Mouse (Mus musculus) stomach, embryonic 14.5 days (tissue): ENCODE measurements at regions not wholly inside any gene's neighbourhood (a gene's known extent, or its start where the extent isn't known, plus 50 kb on each side); places are given as distances from the start of the nearest gene placed in this dataset.
"Not testable (repeated sequence)": the region's sequence is repeated elsewhere in the genome, so short reads cannot be mapped to it uniquely, and the experiment has no call there.

Experiments used
- ATAC-seq: fragments of 200-750 bp; cut with Nextera tagmentation; 2 replicates; pipeline ENCODE4 v1.8.0; 2017; ENCODE audit warnings: low read depth, moderate TSS enrichment; ENCODE audit not compliant: insufficient number of reproducible peaks, insufficient read depth, low FRiP score
- H3K27ac ChIP-seq: fragments of 300-500 bp; sonication (generic); 2 replicates; pipeline ENCODE4 v1.5.1; 2014; ENCODE audit warnings: mild to moderate bottlenecking, low read length, moderate library complexity, mixed read lengths
- H3K27me3 ChIP-seq: fragments of 300-500 bp; sonication (generic); 2 replicates; pipeline ENCODE4 v1.6.1; 2014; ENCODE audit warnings: low read length, control low read depth, mixed read lengths; ENCODE audit not compliant: control insufficient read depth, insufficient read depth
- H3K36me3 ChIP-seq: fragments of 300-500 bp; sonication (generic); 2 replicates; pipeline ENCODE4 v1.6.1; 2014; ENCODE audit warnings: mild to moderate bottlenecking, control low read depth, low read length, moderate library complexity, mixed read lengths; ENCODE audit not compliant: control insufficient read depth, insufficient read depth
- H3K4me1 ChIP-seq: fragments of 300-500 bp; sonication (generic); 2 replicates; pipeline ENCODE4 v1.6.1; 2014; ENCODE audit warnings: low read length, control low read depth, mixed read lengths; ENCODE audit not compliant: control insufficient read depth, insufficient read depth
- H3K4me2 ChIP-seq: fragments of 300-500 bp; sonication (generic); replicated peaks from 2 replicates; pipeline ENCODE4 v1.6.1; 2014; ENCODE audit warnings: low read depth, low read length, control low read depth
- H3K4me3 ChIP-seq: fragments of 300-500 bp; sonication (generic); 2 replicates; pipeline ENCODE4 v1.5.1; 2014; ENCODE audit warnings: low read depth, low read length, control low read depth
- H3K9ac ChIP-seq: fragments of 300-500 bp; sonication (generic); replicated peaks from 2 replicates; pipeline ENCODE4 v1.6.1; 2014; ENCODE audit warnings: low read depth, mild to moderate bottlenecking, control low read depth, low read length, moderate library complexity, mixed read lengths
- H3K9me3 ChIP-seq: fragments of 300-500 bp; sonication (generic); 2 replicates; pipeline ENCODE4 v1.6.1; 2016; ENCODE audit warnings: low read depth, low read length, control low read depth; ENCODE audit not compliant: control insufficient read depth
- WGBS: fragments of 180-500 bp; shearing (Covaris S2); extraction: QIAGEN DNeasy Blood & Tissue Kit; methylation state at CpG from one replicate; pipeline ENCODE4 v1.1.7; 2014; 5-methylcytosine and 5-hydroxymethylcytosine counted together

DNA sequence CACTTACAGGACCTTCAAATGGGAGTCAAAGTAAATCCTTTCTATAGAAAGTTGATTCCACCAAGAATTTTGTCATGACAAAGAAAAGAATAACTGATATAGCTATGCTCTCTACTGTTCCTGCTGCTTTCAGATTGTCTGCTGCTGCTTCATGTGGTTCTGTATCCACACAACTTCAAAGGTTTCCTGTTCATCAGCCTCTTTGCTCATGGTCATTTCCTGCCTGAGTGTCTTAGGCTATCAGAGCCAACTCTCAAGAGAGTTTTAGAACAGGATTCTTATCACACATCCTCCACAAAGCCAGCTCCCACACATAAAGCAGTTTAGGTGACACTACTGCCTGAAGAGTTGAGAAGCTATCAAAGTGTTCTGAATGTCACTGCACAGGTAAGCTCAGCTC lies 296.7 kb downstream of the Nek10 start:
- Histone ChIP-seq H3K4me3 (no peak overlapping the region), H3K4me1 (no peaks in the 10 kb centered on the region), H3K36me3 (no peaks in the 10 kb centered on the region), H3K27me3 (no peaks in the 10 kb centered on the region), H3K9ac (no peak overlapping the region), H3K27ac (no peak overlapping the region), H3K9me3 (no peaks in the 10 kb centered on the region), H3K4me2 (no peak overlapping the region)
- ATAC-seq, result no peak

- ATAC-seq, result no peak
- Histone ChIP-seq H3K27me3 (no peaks in the 10 kb centered on the region), H3K27ac (no peak overlapping the region), H3K4me3 (no peak overlapping the region), H3K4me1 (no peaks in the 10 kb centered on the region), H3K9me3 (no peaks in the 10 kb centered on the region), H3K9ac (no peak overlapping the region), H3K36me3 (no peaks in the 10 kb centered on the region), H3K4me2 (no peak overlapping the region)
- WGBS, result 77% methylated on average over 2 of the region's 2 CpGs
Observed at GRCm38 (mm10) chr14:15107795-15108321, 304.6 kb downstream of the Nek10 start.

GRCm38 (mm10) chr14:15119745-15120144 lies 316.5 kb downstream of the Nek10 start:
- ATAC-seq, result no peak
- Histone ChIP-seq H3K27ac (no peak overlapping the region), H3K9ac (no peak overlapping the region), H3K9me3 (no peaks in the 10 kb centered on the region), H3K27me3 (no peaks in the 10 kb centered on the region), H3K4me2 (no peak overlapping the region), H3K4me1 (no peaks in the 10 kb centered on the region), H3K36me3 (no peaks in the 10 kb centered on the region), H3K4me3 (no peak overlapping the region)
- 53% methylated on average over 2 of the region's 2 CpGs for WGBS

DNA sequence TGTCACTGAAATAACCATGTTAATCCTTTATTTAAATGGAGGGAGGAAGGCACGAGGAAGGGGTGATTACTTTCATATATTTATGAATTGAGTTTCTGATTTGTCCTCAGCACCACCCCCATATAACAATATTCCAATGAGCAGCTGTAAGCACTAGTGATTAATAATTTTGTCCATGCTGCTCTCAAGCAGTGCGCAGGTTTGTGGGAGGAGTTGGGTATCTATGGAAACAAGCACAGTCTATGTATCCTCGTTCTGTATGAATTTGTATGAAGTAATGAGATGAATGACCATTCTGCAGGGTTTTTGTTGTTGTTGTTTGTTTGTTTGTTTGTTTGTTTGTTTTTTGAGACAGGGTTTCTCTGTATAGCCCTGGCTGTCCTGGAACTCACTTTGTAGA lies 310.6 kb downstream of the Lrrc3b start:
- Histone ChIP-seq H3K27ac (no peak overlapping the region), H3K4me3 (no peak overlapping the region), H3K4me2 (no peak overlapping the region), H3K36me3 (no peaks in the 10 kb centered on the region), H3K27me3 (no peaks in the 10 kb centered on the region), H3K9ac (no peak overlapping the region), H3K4me1 (no peaks in the 10 kb centered on the region), H3K9me3 (no peaks in the 10 kb centered on the region)
- 76% methylated on average over 3 of the region's 3 CpGs for whole genome bisulfite sequencing
- no peak for ATAC-seq

DNA sequence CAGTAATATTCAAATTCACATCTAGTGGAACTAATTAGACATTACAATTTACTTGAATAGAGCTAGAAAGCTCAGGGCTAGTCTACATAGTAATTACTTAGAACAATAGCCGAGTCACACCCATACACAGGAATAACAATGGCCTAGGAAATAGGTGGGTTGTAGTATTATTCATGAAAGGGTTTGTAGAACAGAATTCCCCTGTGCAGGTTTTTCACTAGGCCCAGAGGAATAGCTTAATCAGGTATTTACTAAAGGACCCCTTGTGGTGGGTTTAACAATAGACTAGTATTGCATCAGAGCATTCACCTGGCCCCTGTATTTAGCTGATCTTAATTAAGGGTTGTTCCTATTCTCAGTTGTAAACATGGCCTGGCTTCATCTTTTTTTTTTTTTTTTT lies 297.9 kb downstream of the Lrrc3b start:
- not testable (repeated sequence) for ATAC-seq, H3K27me3 ChIP-seq, H3K4me2 ChIP-seq, H3K9ac ChIP-seq, H3K9me3 ChIP-seq, H3K36me3 ChIP-seq, H3K4me3 ChIP-seq, H3K27ac ChIP-seq, H3K4me1 ChIP-seq
- 92% methylated on average over 1 of the region's 1 CpGs for WGBS

DNA sequence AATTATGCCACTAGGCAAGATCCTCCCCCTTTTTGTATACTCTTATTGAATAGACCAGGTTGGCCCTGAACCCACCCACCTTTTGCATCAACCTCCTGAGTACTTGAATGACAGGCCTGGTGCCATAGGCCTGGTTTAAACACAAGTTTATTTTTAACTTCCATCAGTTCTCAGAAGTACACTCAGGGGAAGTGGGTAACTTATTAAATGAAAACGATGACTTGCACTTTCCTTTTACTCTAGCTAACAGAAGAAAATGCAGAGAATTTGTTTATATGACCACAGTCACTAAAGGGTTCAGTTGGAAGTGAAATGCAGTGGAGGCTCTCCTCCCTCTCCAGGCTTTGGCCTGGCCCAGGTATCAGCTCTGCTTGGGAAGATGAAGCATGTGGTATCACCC lies 295.9 kb downstream of the Lrrc3b start:
- ATAC-seq, result no peak
- Histone ChIP-seq H3K9me3 (no peaks in the 10 kb centered on the region), H3K4me3 (no peak overlapping the region), H3K4me2 (no peak overlapping the region), H3K27me3 (no peaks in the 10 kb centered on the region), H3K27ac (no peak overlapping the region), H3K36me3 (no peaks in the 10 kb centered on the region), H3K4me1 (no peaks in the 10 kb centered on the region), H3K9ac (no peak overlapping the region)
- 68% methylated on average over 1 of the region's 1 CpGs for WGBS

GRCm38 (mm10) chr14:15148516-15148915 lies 290.3 kb downstream of the Lrrc3b start:
- no peaks in the 10 kb centered on the region for H3K36me3 ChIP-seq
- 93% methylated on average over 1 of the region's 1 CpGs for WGBS
- no peaks in the 10 kb centered on the region for H3K9me3 ChIP-seq
- H3K27ac ChIP-seq, result no peak overlapping the region
- no peaks in the 10 kb centered on the region for H3K4me1 ChIP-seq
- no peaks in the 10 kb centered on the region for H3K27me3 ChIP-seq
- H3K9ac ChIP-seq, result no peak overlapping the region
- H3K4me3 ChIP-seq, result no peak overlapping the region
- H3K4me2 ChIP-seq, result no peak overlapping the region
- ATAC-seq, result no peak
